Mouse (Mus musculus) Patski (cell line): ENCODE measurements around the gene Pde9a. TPM values are rescaled to one million over a fixed set of nuclear protein-coding genes. Genes with fewer than 3 reads are reported as not detected.
A peak's percentile ranks its signal among the peaks of the same experiment; 100 is the strongest.

Source experiments
- ATAC-seq: fragments of 100-300 bp; one replicate; pipeline ENCODE4 v1.8.0; 2021
- CTCF ChIA-PET: fragments of 350-600 bp; sonication (Branson Sonifier 250); formaldehyde crosslinking; loops from one replicate; lab custom pipeline; 2022; ENCODE audit warnings: inconsistent platforms; lab: Charles Lee
- POLR2A ChIA-PET: fragments of 350-600 bp; sonication (Branson Sonifier 250); formaldehyde crosslinking; loops from one replicate; lab custom pipeline; 2022; ENCODE audit warnings: antibody characterized with exemption, inconsistent platforms; lab: Charles Lee
- DNase-seq: peaks from one replicate; pipeline ENCODE4 v3.0.0-alpha.2; 2011; ENCODE audit warnings: low read depth, low spot score
- H3K27me3 ChIP-seq: fragments of 371-371 bp; one replicate; pipeline ENCODE4 v1.5.1; 2021
- CTCF ChIP-seq: fragments of 100-300 bp; IDR thresholded peaks from one replicate; pipeline ENCODE4 v1.5.1; 2021
- in situ Hi-C: fragments of 300-500 bp; cut with MboI; formaldehyde crosslinking; loops from 3 replicates; pipeline ENCODE4 v1.11.1; 2018; ENCODE audit warnings: low pct_unique_long_range_greater_than_20kb, mixed read lengths
- polyA plus RNA-seq: library from polyadenylated mRNA; unstranded; gene quantifications from one replicate; pipeline ENCODE4 v1.2.3, GENCODE M21; 2021

Gene Pde9a
- polyA plus RNA-seq, 1 experiment from 2014 or later: not detected

DNA sequence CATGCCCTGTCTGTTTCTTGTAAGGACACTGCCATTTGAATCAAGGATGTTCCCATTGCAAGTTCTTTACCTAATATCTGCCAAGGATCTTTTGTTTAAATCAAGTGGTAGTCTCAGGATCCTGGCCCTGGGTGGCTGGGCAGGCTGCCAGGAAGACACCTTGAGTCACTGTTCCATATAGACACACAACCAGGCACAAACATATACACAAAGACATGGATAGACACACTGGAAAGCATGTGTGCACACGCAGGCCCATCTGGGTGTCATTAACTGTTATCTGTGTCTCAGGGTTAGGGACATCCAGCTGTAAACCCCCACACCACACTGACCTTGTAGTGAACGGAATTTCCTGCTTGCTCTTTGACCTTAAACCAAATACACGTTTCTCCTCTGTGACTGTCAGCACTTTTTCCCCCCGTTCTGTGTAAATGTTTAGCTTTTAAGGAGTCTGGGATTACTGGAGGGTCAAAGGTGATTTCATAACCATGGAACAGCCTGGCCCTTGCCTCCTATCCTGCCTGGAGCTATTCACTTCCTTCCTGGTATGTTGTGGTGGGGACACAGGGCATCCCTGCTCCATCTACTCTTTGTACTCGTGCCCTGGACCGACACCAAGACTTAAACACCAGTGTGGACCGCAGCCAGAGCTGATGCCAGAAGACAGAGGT is 59.2 kb downstream of the Pde9a start:
- H3K27me3 ChIP-seq: no peaks in the 10 kb centered on the region
- CTCF ChIA-PET: no interaction called here
- POLR2A ChIA-PET: no interaction called here
- in situ Hi-C loops: no loop called here
- ATAC-seq: no peak
- no peak for TF ChIP-seq CTCF
- DNase-seq: no peak

DNA sequence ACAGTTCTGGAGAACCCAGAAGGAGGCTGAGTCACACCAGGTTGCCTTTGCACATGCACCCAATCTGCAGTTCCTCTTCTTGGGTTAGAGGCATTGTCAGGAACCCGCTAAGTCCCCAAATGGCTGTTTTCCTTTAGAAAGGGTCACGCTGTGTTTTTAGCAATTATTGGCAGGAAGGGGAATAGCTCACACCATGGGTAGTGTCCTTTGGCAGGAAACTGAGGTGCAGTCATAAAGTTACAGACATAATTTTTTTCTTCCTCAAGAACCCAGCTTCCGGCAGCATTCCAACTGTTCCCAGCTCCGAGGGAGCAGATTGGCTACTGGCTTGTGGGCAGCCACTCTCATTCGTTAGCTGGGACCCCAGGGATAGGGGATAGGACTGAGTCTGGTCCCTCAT is 61.8 kb downstream of the Pde9a start:
- in situ Hi-C loops: no loop called here

DNA sequence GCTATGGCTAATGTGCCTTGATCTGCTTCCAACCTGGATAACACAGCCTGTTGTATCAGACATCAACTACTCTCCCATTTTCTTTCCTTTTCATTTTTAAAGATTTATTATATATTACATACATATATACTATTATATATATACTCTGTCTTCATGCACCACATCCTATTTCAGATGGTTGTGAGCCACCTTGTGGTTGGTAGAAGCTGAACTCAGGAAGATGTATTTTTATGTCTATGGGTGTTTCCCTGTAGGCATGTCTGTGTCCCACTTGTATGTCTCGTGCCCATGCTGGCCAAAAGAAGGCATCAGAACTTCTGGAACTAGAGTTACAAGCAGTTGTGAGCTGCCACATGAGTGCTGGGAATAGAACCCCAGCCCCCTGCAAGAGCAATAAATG is 62.5 kb downstream of the Pde9a start:
- DNase-seq: no peak
- no peak for TF ChIP-seq CTCF
- CTCF ChIA-PET: no interaction called here
- H3K27me3 ChIP-seq: no peaks in the 10 kb centered on the region
- POLR2A ChIA-PET: no interaction called here
- in situ Hi-C loops: no loop called here
- ATAC-seq: no peak

More for the DNA sequence above, 61.8 kb downstream of the Pde9a start:
- no peak for TF ChIP-seq CTCF
- ChIA-PET POLR2A (no interaction called here), CTCF (no interaction called here)
- DNase-seq (no peak), ATAC-seq (no peak)
- no peaks in the 10 kb centered on the region for H3K27me3 ChIP-seq

GRCm38 (mm10) chr17:31450206-31450605 is 64.2 kb downstream of the Pde9a start:
- ChIA-PET CTCF (no interaction called here), POLR2A (no interaction called here)
- TF ChIP-seq CTCF: no peak
- DNase-seq: no peak
- in situ Hi-C loops: no loop called here
- ATAC-seq: no peak
- H3K27me3 ChIP-seq: no peaks in the 10 kb centered on the region

GRCm38 (mm10) chr17:31451179-31451708 is 65.2 kb downstream of the Pde9a start:
- H3K27me3 ChIP-seq: no peaks in the 10 kb centered on the region
- TF ChIP-seq CTCF: no peak
- ChIA-PET CTCF (interaction anchor here (0.9 kb wide), 1 partner anchor 41 kb away, joined by 3 read pairs; no protein-coding TSS in a partner anchor), POLR2A (no interaction called here)
- DNase-seq (no peak), ATAC-seq (peak; percentile 51)
- in situ Hi-C loops: no loop called here

DNA sequence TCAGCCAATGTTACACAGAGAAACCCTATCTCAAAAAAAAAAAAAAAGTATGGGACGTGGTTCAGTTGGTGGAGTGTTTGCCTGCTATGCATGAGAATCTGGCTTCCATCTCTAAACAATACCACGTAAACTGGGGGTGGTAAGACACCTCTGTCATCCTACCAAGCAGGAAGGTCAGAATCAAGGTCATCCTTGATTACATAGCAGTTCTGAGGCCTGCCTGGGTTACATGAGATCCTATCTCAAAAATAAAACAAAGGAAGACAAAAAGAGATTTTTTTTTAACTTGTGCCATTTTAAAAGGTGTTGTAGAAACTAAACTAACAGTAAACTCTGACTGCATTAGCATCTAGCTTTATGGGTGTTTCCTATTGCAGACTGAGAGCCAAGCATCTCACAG is 66.8 kb downstream of the Pde9a start:
- DNase-seq (no peak), ATAC-seq (no peak)
- in situ Hi-C loops: no loop called here
- ChIA-PET CTCF (no interaction called here), POLR2A (no interaction called here)
- TF ChIP-seq CTCF: no peak
- H3K27me3 ChIP-seq: no peaks in the 10 kb centered on the region

GRCm38 (mm10) chr17:31453476-31453875 is 67.5 kb downstream of the Pde9a start:
- no peak for TF ChIP-seq CTCF
- ChIA-PET CTCF (no interaction called here), POLR2A (no interaction called here)
- DNase-seq (no peak), ATAC-seq (no peak)
- in situ Hi-C loops: no loop called here
- H3K27me3 ChIP-seq: no peaks in the 10 kb centered on the region

DNA sequence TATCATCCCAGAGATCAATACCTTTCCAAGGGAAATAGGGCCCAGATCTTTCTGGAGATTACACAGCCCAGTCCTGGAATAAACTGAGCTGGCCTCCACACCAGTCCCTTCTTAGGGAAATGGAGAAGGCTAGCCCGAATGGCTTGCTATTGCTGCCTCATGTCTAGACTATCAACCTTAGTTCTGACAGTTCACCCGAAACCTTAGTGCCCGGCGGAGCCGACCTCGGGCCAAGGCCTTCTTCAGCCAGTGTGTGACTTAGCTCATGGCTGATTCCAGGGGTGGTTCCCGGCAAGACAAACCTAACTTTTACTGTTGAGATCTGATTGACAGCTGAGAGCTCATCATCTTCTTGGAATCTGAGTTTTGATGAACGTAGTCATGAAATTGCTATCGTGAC is 68.0 kb downstream of the Pde9a start:
- in situ Hi-C loops: no loop called here
- no peak for DNase-seq
- no peak for ATAC-seq
- CTCF ChIA-PET: interaction anchor here (1.2 kb wide), 1 partner anchor 39 kb away, joined by 3 read pairs; no protein-coding TSS in a partner anchor
- no peaks in the 10 kb centered on the region for H3K27me3 ChIP-seq
- TF ChIP-seq CTCF: no peak
- POLR2A ChIA-PET: no interaction called here

- ATAC-seq (peak; percentile 54), DNase-seq (peak; percentile 38)
- no peak for TF ChIP-seq CTCF
- H3K27me3 ChIP-seq: peaks cover 5% of the 10 kb centered on the region
- ChIA-PET POLR2A (no interaction called here), CTCF (interaction anchor here (1.3 kb wide), 1 partner anchor 35 kb away, joined by 4 read pairs; no protein-coding TSS in a partner anchor)
- in situ Hi-C loops: no loop called here
These were observed 70.9 kb downstream of the Pde9a start for GRCm38 (mm10) chr17:31456723-31457567.

- DNase-seq (no peak), ATAC-seq (no peak)
- CTCF ChIA-PET: no interaction called here
- no peak for TF ChIP-seq CTCF
- in situ Hi-C loops: no loop called here
- POLR2A ChIA-PET: interaction anchor here (1.5 kb wide), 1 partner anchor 16 kb away, joined by 3 read pairs; no protein-coding TSS in a partner anchor
- H3K27me3 ChIP-seq: peaks cover 8% of the 10 kb centered on the region
These were observed 74.4 kb downstream of the Pde9a start for GRCm38 (mm10) chr17:31460416-31460815.

DNA sequence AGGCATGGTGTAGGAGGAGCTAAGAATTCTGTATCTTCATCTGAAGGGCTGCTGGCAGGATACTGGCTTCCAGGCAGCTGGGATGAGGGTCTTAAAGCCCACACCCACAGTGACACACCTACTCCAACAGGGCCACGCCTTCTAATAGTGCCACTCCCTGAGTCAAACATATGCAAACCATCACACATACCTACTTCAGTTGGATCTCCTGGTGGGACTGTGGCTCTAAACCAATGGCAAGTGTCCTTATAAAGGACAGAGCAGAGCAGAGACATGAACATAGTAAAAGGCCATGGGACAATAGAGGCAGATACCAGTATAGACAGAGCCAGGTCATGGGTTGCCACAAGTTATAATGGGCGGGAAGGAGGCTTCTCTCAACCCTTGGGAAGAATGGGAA is 76.5 kb downstream of the Pde9a start:
- POLR2A ChIA-PET: no interaction called here
- CTCF ChIA-PET: no interaction called here
- H3K27me3 ChIP-seq: peaks cover 8% of the 10 kb centered on the region
- no peak for DNase-seq
- no peak for ATAC-seq
- in situ Hi-C loops: no loop called here
- TF ChIP-seq CTCF: no peak
